8 mouse cellular contexts compared by ENCODE assay signal in genomic region chr1:161035281-161035785, GRCm38 (mm10). TPM values are rescaled to one million over a fixed set of nuclear protein-coding genes. Genes with fewer than 3 reads are reported as not detected.
A peak's percentile ranks its signal among the peaks of the same experiment; 100 is the strongest.
DNase-seq lines count a peak whose midpoint lies in the region; ATAC-seq and TF ChIP-seq lines count a peak whose summit lies in the region.

No protein-coding gene starts in this region.

- DNase-seq in heart, adult 8-10 months (ENCODE audit: low spot score), result no peak
- DNase-seq in brain, adult 2 months (ENCODE audit: low read depth, low spot score), result peak; percentile 77
- DNase-seq in hindbrain, embryonic 10.5 days (ENCODE audit: low spot score), result no peak
- no peak for DNase-seq in left cerebral cortex, adult 11 months (ENCODE audit: low spot score)

- H3K4me3 ChIP-seq in heart, embryonic 14.5 days (ENCODE audit: control insufficient read depth in 1 of 2, insufficient read depth in 1 of 2, low read depth in 1 of 2, low read length in 2 of 2), result peak overlapping the region; percentile 63 to 68
- peak overlapping the region; percentile 86 for H3K4me3 ChIP-seq in E14TG2a.4 (replicated peaks; ENCODE audit: low read length)
- peak overlapping the region; percentile 87 for H3K4me3 ChIP-seq in hindbrain, embryonic 10.5 days
- peak overlapping the region; percentile 84 for H3K4me3 ChIP-seq in liver, embryonic 16.5 days (ENCODE audit: low read depth, low read length)
- H3K4me3 ChIP-seq in small intestine, adult 2 months (ENCODE audit: low read depth, low read length), result peak overlapping the region; percentile 93

- no peaks in the 10 kb centered on the region for H3K9me3 ChIP-seq in heart, embryonic 14.5 days (ENCODE audit: control insufficient read depth, low read length)
- H3K9me3 ChIP-seq in E14TG2a.4 (ENCODE audit: low read length), result no peaks in the 10 kb centered on the region
- H3K9me3 ChIP-seq in hindbrain, embryonic 10.5 days, result no peaks in the 10 kb centered on the region
- H3K9me3 ChIP-seq in liver, embryonic 16.5 days (replicated peaks; ENCODE audit: control insufficient read depth, low read length), result no peaks in the 10 kb centered on the region

- WGBS in heart, embryonic 14.5 days, result under 1% methylated on average over 14 of the region's 14 CpGs
- WGBS in hindbrain, embryonic 10.5 days, result under 1% methylated on average over 14 of the region's 14 CpGs
- 0% methylated on average over 14 of the region's 14 CpGs for WGBS in liver, embryonic 16.5 days (ENCODE audit: insufficient replicate concordance)
- under 1% methylated on average over 14 of the region's 14 CpGs for WGBS in small intestine, adult 2 months

- peaks cover 67% of the 10 kb centered on the region for H3K36me3 ChIP-seq in heart, embryonic 14.5 days (ENCODE audit: control insufficient read depth, insufficient read depth, low read length)
- H3K36me3 ChIP-seq in E14TG2a.4 (ENCODE audit: insufficient read depth, low read length), result peaks cover 56% of the 10 kb centered on the region
- peaks cover 64% of the 10 kb centered on the region for H3K36me3 ChIP-seq in hindbrain, embryonic 10.5 days
- H3K36me3 ChIP-seq in liver, embryonic 16.5 days (ENCODE audit: control insufficient read depth, insufficient read depth), result peaks cover 30% of the 10 kb centered on the region
- H3K36me3 ChIP-seq in small intestine, adult 2 months (ENCODE audit: control insufficient read depth, insufficient read depth, low read length), result peaks cover 30% of the 10 kb centered on the region

- TF ChIP-seq CTCF in E14TG2a.4 (conservative IDR thresholded peaks at IDR 0.05; ENCODE audit: low read length), result no peak
- TF ChIP-seq CTCF in small intestine, adult 2 months (IDR thresholded peaks at IDR 0.05; ENCODE audit: extremely low read depth, insufficient read length, insufficient replicate concordance, low read depth, low read length), result no peak

- H3K4me1 ChIP-seq in heart, embryonic 14.5 days (ENCODE audit: control insufficient read depth in 2 of 2, insufficient read depth in 2 of 2, low read length in 2 of 2), result peaks cover 0 to 18% of the 10 kb centered on the region in 2 experiments; a peak in 3 of 4 replicates
- peaks cover 23% of the 10 kb centered on the region for H3K4me1 ChIP-seq in E14TG2a.4 (replicated peaks; ENCODE audit: low read depth, low read length)
- peaks cover 25% of the 10 kb centered on the region for H3K4me1 ChIP-seq in hindbrain, embryonic 10.5 days (replicated peaks)
- H3K4me1 ChIP-seq in liver, embryonic 16.5 days (ENCODE audit: control insufficient read depth, low read depth, low read length), result peaks cover 19% of the 10 kb centered on the region
- H3K4me1 ChIP-seq in small intestine, adult 2 months (ENCODE audit: control insufficient read depth, insufficient read depth, insufficient read length, low read length), result peaks cover 6% of the 10 kb centered on the region; the same call in 1 of the 2 replicates

- H3K9ac ChIP-seq in heart, embryonic 14.5 days (ENCODE audit: low read length), result peak overlapping the region; percentile 91
- H3K9ac ChIP-seq in liver, embryonic 16.5 days (ENCODE audit: low read depth, low read length), result peak overlapping the region; percentile 84

- no peak for TF ChIP-seq POLR2A in small intestine, adult 2 months (IDR thresholded peaks at IDR 0.05; ENCODE audit: low read depth, low read length)

- H3K27ac ChIP-seq in heart, embryonic 14.5 days (replicated peaks in 1 of 2; ENCODE audit: control insufficient read depth in 1 of 2, insufficient read depth in 1 of 2, low read depth in 2 of 2, low read length in 2 of 2), result peak overlapping the region; percentile 91
- peak overlapping the region; percentile 96 for H3K27ac ChIP-seq in hindbrain, embryonic 10.5 days
- H3K27ac ChIP-seq in liver, embryonic 16.5 days (ENCODE audit: low read length), result peak overlapping the region; percentile 99
- H3K27ac ChIP-seq in small intestine, adult 2 months (ENCODE audit: insufficient read depth, low read depth, low read length), result peak overlapping the region; percentile 77

- H3K27me3 ChIP-seq in heart, embryonic 14.5 days (ENCODE audit: control insufficient read depth, insufficient read depth, low read length), result no peaks in the 10 kb centered on the region
- no peaks in the 10 kb centered on the region for H3K27me3 ChIP-seq in E14TG2a.4 (ENCODE audit: insufficient read depth, low read length)
- no peaks in the 10 kb centered on the region for H3K27me3 ChIP-seq in hindbrain, embryonic 10.5 days (ENCODE audit: insufficient read depth, poor library complexity, severe bottlenecking)
- H3K27me3 ChIP-seq in liver, embryonic 16.5 days (ENCODE audit: control insufficient read depth, insufficient read depth, low read depth, low read length), result no peaks in the 10 kb centered on the region
- H3K27me3 ChIP-seq in small intestine, adult 2 months (ENCODE audit: control insufficient read depth, insufficient read depth, low read length), result no peaks in the 10 kb centered on the region

- peak overlapping the region; percentile 87 for H3K4me2 ChIP-seq in heart, embryonic 14.5 days (ENCODE audit: low read length)
- peak overlapping the region; percentile 87 for H3K4me2 ChIP-seq in liver, embryonic 16.5 days (ENCODE audit: low read depth, low read length)

- ATAC-seq in heart, embryonic 14.5 days (ENCODE audit: insufficient number of reproducible peaks, insufficient read depth, low FRiP score, low read depth), result no peak
- peak; percentile 35 for ATAC-seq in liver, embryonic 16.5 days (ENCODE audit: low read depth)

RNA-seq across cellular contexts. Expression of gene Zbtb37, which starts 0.7 kb away (rescaled TPM):
- polyA plus RNA-seq in heart, embryonic 14.5 days (2014; fragmentation: Nextera tagmentation; extraction: Ambion mirVana), result 9.4 and 9.7 TPM in 2 replicates
- total RNA-seq in heart, adult 8-10 months (2022), result 10 to 100 TPM; 13.0 to 20.6 (median 15.3) TPM
- 7.4 and 7.9 TPM in 2 replicates for polyA plus RNA-seq in hindbrain, embryonic 10.5 days (2016; fragmentation: Nextera tagmentation; extraction: Ambion mirVana)
- polyA plus RNA-seq in liver, embryonic 16.5 days (2015; fragmentation: Nextera tagmentation; extraction: Ambion mirVana), result 1.8 and 1.9 TPM in 2 replicates
- polyA plus RNA-seq in small intestine, adult 2 months (2012; rRNA removed), result 0.13 and 0.32 TPM in 2 replicates

RNA-seq across cellular contexts. Expression of gene Dars2, which starts 35.1 kb away (rescaled TPM):
- polyA plus RNA-seq in heart, embryonic 14.5 days (2014; fragmentation: Nextera tagmentation; extraction: Ambion mirVana), result 27.4 and 34.0 TPM in 2 replicates
- 10 to 100 TPM; 24.5 to 33.5 (median 25.3) TPM for total RNA-seq in heart, adult 8-10 months (2022)
- 48.2 and 65.0 TPM in 2 replicates for polyA plus RNA-seq in hindbrain, embryonic 10.5 days (2016; fragmentation: Nextera tagmentation; extraction: Ambion mirVana)
- 25.6 and 26.5 TPM in 2 replicates for polyA plus RNA-seq in liver, embryonic 16.5 days (2015; fragmentation: Nextera tagmentation; extraction: Ambion mirVana)
- 4.8 and 8.9 TPM in 2 replicates for polyA plus RNA-seq in small intestine, adult 2 months (2012; rRNA removed)

RNA-seq across cellular contexts. Expression of gene Cenpl, which starts 35.2 kb away (rescaled TPM):
- polyA plus RNA-seq in heart, embryonic 14.5 days (2014; fragmentation: Nextera tagmentation; extraction: Ambion mirVana), result 16.6 and 19.0 TPM in 2 replicates
- total RNA-seq in heart, adult 8-10 months (2022), result 1 to 10 TPM in 2 of 4 experiments, under 1 TPM in 2; 0.34 to 1.2 (median 0.95) TPM
- 33.0 and 39.9 TPM in 2 replicates for polyA plus RNA-seq in hindbrain, embryonic 10.5 days (2016; fragmentation: Nextera tagmentation; extraction: Ambion mirVana)
- polyA plus RNA-seq in liver, embryonic 16.5 days (2015; fragmentation: Nextera tagmentation; extraction: Ambion mirVana), result 37.1 and 38.6 TPM in 2 replicates
- polyA plus RNA-seq in small intestine, adult 2 months (2012; rRNA removed), result 0.41 and 1.2 TPM in 2 replicates

RNA-seq across cellular contexts. Expression of gene Serpinc1, which starts 56.9 kb away (rescaled TPM):
- 1.4 and 1.8 TPM in 2 replicates for polyA plus RNA-seq in heart, embryonic 14.5 days (2014; fragmentation: Nextera tagmentation; extraction: Ambion mirVana)
- under 1 TPM in 3 of 4 experiments, not detected in 1; 0.17 to 0.44 (median 0.38) TPM for total RNA-seq in heart, adult 8-10 months (2022)
- 1.4 and 1.9 TPM in 2 replicates for polyA plus RNA-seq in hindbrain, embryonic 10.5 days (2016; fragmentation: Nextera tagmentation; extraction: Ambion mirVana)
- polyA plus RNA-seq in liver, embryonic 16.5 days (2015; fragmentation: Nextera tagmentation; extraction: Ambion mirVana), result 1,260 and 1,401 TPM in 2 replicates
- polyA plus RNA-seq in small intestine, adult 2 months (2012; rRNA removed), result 1.3 and 1.4 TPM in 2 replicates
